Mouse (Mus musculus): ENCODE measurements around the gene Ifrd2. TPM values are rescaled to one million over a fixed set of nuclear protein-coding genes. Genes with fewer than 3 reads are reported as not detected.

Gene Ifrd2
- polyA plus RNA-seq, 1 experiment from 2014 or later = 171 TPM

- no peak within 1 kb of the TSS for H3K4me3 ChIP-seq
- H3K4me2 ChIP-seq = peak within 1 kb of the TSS; percentile 94
- WGBS (ENCODE audit: insufficient replicate concordance) = 74% methylated on average over 3 of the region's 3 CpGs
- peaks cover 70% of the 10 kb centered on the region for H3K4me1 ChIP-seq
- H3K9ac ChIP-seq = peak within 1 kb of the TSS; percentile 15; the same call in 1 of the 2 replicates
- no peaks in the 10 kb centered on the region for H3K9me3 ChIP-seq (replicated peaks)
- no peaks in the 10 kb centered on the region for H3K27me3 ChIP-seq (replicated peaks)
- no peak for ATAC-seq
- peak within 1 kb of the TSS; percentile 95 for H3K27ac ChIP-seq
- H3K36me3 ChIP-seq = peaks cover 15% of the 10 kb centered on the region
Observed at GRCm38 (mm10) chr9:107578587-107578986, 8.9 kb upstream of the Ifrd2 start, which contains the start of gene Naa80. Gene Naa80, plus strand, starts transcription at chr9:107578887.

- no peaks in the 10 kb centered on the region for H3K9me3 ChIP-seq (replicated peaks)
- H3K27ac ChIP-seq = peak overlapping the region; percentile 95
- 87% methylated on average over 14 of the region's 14 CpGs for WGBS (ENCODE audit: insufficient replicate concordance)
- peaks cover 18% of the 10 kb centered on the region for H3K36me3 ChIP-seq
- ATAC-seq = no peak
- peaks cover 76% of the 10 kb centered on the region for H3K4me1 ChIP-seq
- no peaks in the 10 kb centered on the region for H3K27me3 ChIP-seq (replicated peaks)
- H3K4me2 ChIP-seq = peak overlapping the region; percentile 94; the same call in 1 of the 2 replicates
- no peak overlapping the region for H3K4me3 ChIP-seq
- H3K9ac ChIP-seq = no peak overlapping the region; the same call in 1 of the 2 replicates
Observed at GRCm38 (mm10) chr9:107579023-107579900, 8.2 kb upstream of the Ifrd2 start.

GRCm38 (mm10) chr9:107580501-107581317, 6.7 kb upstream of the Ifrd2 start, which contains the start of gene Hyal3:
Gene Hyal3, plus strand, starts transcription at chr9:107580818.
- H3K4me1 ChIP-seq = peaks cover 81% of the 10 kb centered on the region

DNA sequence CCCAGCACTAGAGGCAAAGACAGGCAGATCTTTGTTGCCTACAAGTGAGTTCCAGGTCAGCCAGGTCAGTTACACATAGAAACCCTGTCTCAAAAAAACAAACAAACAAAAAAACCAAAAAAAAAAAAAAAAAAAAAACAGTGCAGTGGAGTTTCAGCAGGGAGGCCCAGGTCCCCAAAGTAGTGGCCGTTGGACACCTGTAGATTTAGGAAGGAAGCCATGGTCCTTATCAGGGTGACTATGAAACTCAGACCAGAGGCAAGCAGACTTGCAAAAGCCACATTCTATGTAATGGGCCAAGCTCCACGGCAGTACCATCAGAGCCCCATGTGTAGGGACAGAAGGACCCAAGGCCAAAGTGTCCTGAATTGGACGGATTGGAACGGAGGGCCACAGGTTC, 5.9 kb upstream of the Ifrd2 start:
- Histone ChIP-seq H3K9me3 (replicated peaks) (no peaks in the 10 kb centered on the region), H3K9ac (peak overlapping the region; percentile 83), H3K27me3 (replicated peaks) (no peaks in the 10 kb centered on the region), H3K4me3 (peak overlapping the region; percentile 72), H3K4me1 (peaks cover 81% of the 10 kb centered on the region), H3K27ac (peak overlapping the region; percentile 95), H3K4me2 (peak overlapping the region; percentile 94), H3K36me3 (peaks cover 30% of the 10 kb centered on the region)
- ATAC-seq = no peak
- WGBS (ENCODE audit: insufficient replicate concordance) = 30% methylated on average over 4 of the region's 4 CpGs

More at GRCm38 (mm10) chr9:107580501-107581317, 6.7 kb upstream of the Ifrd2 start, which contains the start of gene Hyal3:
- ATAC-seq = peak; percentile 78
- H3K36me3 ChIP-seq = peaks cover 30% of the 10 kb centered on the region
- no peaks in the 10 kb centered on the region for H3K9me3 ChIP-seq (replicated peaks)
- WGBS (ENCODE audit: insufficient replicate concordance) = under 1% methylated on average over 32 of the region's 32 CpGs
- peak within 1 kb of the TSS; percentile 95 for H3K27ac ChIP-seq
- H3K4me2 ChIP-seq = peak within 1 kb of the TSS; percentile 94
- peak within 1 kb of the TSS; percentile 72 for H3K4me3 ChIP-seq
- no peaks in the 10 kb centered on the region for H3K27me3 ChIP-seq (replicated peaks)
- peak within 1 kb of the TSS; percentile 83 for H3K9ac ChIP-seq

GRCm38 (mm10) chr9:107582509-107583062, 4.9 kb upstream of the Ifrd2 start:
- Histone ChIP-seq H3K9me3 (replicated peaks) (no peaks in the 10 kb centered on the region), H3K27me3 (replicated peaks) (no peaks in the 10 kb centered on the region), H3K27ac (peak overlapping the region; percentile 95), H3K4me3 (peak overlapping the region; percentile 72), H3K4me2 (peak overlapping the region; percentile 94), H3K36me3 (peaks cover 30% of the 10 kb centered on the region), H3K9ac (peak overlapping the region; percentile 83), H3K4me1 (peaks cover 76% of the 10 kb centered on the region)
- 85% methylated on average over 7 of the region's 7 CpGs for WGBS (ENCODE audit: insufficient replicate concordance)
- ATAC-seq = no peak

DNA sequence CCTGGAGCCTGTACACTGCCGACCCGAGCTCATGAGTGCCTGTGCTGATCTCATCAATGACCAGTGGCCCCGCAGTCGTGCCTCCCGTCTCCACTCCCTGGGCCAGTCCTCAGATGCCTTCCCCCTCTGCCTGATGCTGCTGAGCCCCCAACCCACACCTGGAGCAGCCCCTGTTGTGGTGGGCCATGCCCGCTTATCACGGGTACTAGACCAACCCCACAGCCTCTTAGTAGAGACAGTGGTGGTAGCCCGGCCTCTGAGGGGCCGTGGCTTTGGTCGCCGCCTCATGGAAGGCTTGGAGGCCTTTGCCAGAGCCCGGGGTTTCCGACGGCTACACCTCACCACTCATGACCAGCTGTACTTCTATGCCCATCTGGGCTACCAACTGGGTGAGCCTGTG, 4.3 kb upstream of the Ifrd2 start:
- H3K9ac ChIP-seq = no peak overlapping the region
- H3K9me3 ChIP-seq (replicated peaks) = no peaks in the 10 kb centered on the region
- H3K4me3 ChIP-seq = no peak overlapping the region
- H3K4me1 ChIP-seq = peaks cover 72% of the 10 kb centered on the region
- ATAC-seq = no peak
- H3K36me3 ChIP-seq = peaks cover 30% of the 10 kb centered on the region
- H3K27me3 ChIP-seq (replicated peaks) = no peaks in the 10 kb centered on the region
- 88% methylated on average over 14 of the region's 14 CpGs for WGBS (ENCODE audit: insufficient replicate concordance)
- no peak overlapping the region for H3K4me2 ChIP-seq
- peak overlapping the region; percentile 95 for H3K27ac ChIP-seq

- peak overlapping the region; percentile 99 for H3K27ac ChIP-seq
- H3K9ac ChIP-seq = peak overlapping the region; percentile 76
- peak overlapping the region; percentile 73 for H3K4me2 ChIP-seq
- H3K4me3 ChIP-seq = peak overlapping the region; percentile 82
- WGBS (ENCODE audit: insufficient replicate concordance) = 80% methylated on average over 5 of the region's 5 CpGs
- no peaks in the 10 kb centered on the region for H3K9me3 ChIP-seq (replicated peaks)
- no peak for ATAC-seq
- peaks cover 84% of the 10 kb centered on the region for H3K4me1 ChIP-seq
- no peaks in the 10 kb centered on the region for H3K27me3 ChIP-seq (replicated peaks)
- H3K36me3 ChIP-seq = peaks cover 59% of the 10 kb centered on the region
Observed at GRCm38 (mm10) chr9:107586504-107586903, 938 bp upstream of the Ifrd2 start.

DNA sequence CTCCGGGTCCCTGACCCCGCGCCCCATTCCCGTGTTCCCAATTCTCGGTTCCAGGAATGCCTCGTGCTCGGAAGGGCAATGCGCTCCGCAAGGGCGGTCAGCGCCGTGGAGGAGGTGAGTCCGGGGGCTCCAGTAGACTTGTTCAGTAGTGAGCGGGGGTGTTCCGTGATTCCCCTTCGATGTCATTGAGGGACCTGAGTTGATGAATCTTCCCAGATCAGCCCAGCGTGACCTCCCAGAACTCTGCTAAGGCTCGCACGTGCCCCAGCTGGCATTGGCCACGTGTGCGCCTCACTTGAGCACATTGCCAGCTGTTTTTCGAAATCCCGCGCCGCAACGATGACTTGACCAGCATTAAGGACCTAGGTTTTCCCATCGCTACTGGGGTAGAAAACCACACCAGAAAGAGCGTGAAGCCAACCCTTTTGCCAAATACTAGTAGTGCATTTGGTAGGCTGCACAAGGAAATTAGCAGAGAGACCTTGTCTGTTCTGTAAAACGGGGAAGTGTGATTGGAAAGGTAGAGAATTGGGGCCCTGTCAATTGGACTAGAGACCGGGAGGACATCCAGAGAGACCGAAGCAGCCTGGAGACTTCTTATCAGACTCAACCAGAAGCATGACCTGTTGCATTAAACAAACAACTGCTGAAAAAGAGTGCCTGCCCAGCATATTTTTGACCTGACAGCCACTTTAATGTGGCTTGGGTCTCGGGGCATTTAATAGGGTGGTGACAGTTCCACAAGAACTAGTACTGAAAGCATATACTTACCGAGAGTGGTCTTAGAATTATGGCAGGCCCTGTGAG, 594 bp downstream of the Ifrd2 start:
- no peaks in the 10 kb centered on the region for H3K9me3 ChIP-seq (replicated peaks)
- peak overlapping the region; percentile 99 for H3K27ac ChIP-seq
- peak overlapping the region; percentile 73 for H3K4me2 ChIP-seq
- WGBS (ENCODE audit: insufficient replicate concordance) = under 1% methylated on average over 33 of the region's 33 CpGs
- H3K4me1 ChIP-seq = peaks cover 70% of the 10 kb centered on the region
- ATAC-seq = peak; percentile 17
- H3K36me3 ChIP-seq = peaks cover 69% of the 10 kb centered on the region
- no peaks in the 10 kb centered on the region for H3K27me3 ChIP-seq (replicated peaks)
- H3K9ac ChIP-seq = peak overlapping the region; percentile 93
- H3K4me3 ChIP-seq = peak overlapping the region; percentile 82

GRCm38 (mm10) chr9:107590058-107590772, 2.8 kb downstream of the Ifrd2 start:
- Histone ChIP-seq H3K9ac (peak overlapping the region; percentile 93), H3K4me1 (peaks cover 53% of the 10 kb centered on the region), H3K4me3 (peak overlapping the region; percentile 82), H3K36me3 (peaks cover 69% of the 10 kb centered on the region), H3K9me3 (replicated peaks) (no peaks in the 10 kb centered on the region), H3K4me2 (peak overlapping the region; percentile 73), H3K27ac (peak overlapping the region; percentile 99), H3K27me3 (replicated peaks) (no peaks in the 10 kb centered on the region)
- peak; percentile 9; the same call in 1 of the 2 replicates for ATAC-seq
- WGBS (ENCODE audit: insufficient replicate concordance) = 74% methylated on average over 25 of the region's 25 CpGs

DNA sequence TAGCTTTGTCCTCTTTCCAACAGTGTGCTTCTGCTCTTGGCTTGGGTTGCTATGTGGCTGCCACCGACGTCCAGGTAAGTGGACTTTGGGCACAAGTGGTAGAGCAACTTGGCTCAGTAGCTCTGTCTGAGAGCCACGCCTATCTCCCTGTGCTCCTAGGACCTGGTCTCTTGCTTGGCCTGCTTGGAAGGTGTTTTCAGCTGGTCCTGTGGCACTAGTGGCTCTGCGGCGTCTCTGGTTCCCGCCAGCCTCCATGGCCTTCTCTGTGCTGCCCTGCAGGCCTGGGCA, 3.3 kb downstream of the Ifrd2 start:
- peak overlapping the region; percentile 99 for H3K27ac ChIP-seq
- H3K4me2 ChIP-seq = peak overlapping the region; percentile 73
- no peaks in the 10 kb centered on the region for H3K27me3 ChIP-seq (replicated peaks)

More for the DNA sequence above, 3.3 kb downstream of the Ifrd2 start:
- Histone ChIP-seq H3K9ac (peak overlapping the region; percentile 93), H3K9me3 (replicated peaks) (no peaks in the 10 kb centered on the region), H3K4me1 (peaks cover 48% of the 10 kb centered on the region), H3K4me3 (peak overlapping the region; percentile 82), H3K36me3 (peaks cover 67% of the 10 kb centered on the region)
- 86% methylated on average over 6 of the region's 6 CpGs for WGBS (ENCODE audit: insufficient replicate concordance)
- no peak for ATAC-seq
